Mouse (Mus musculus) midbrain, embryonic 13.5 days (tissue): ENCODE results near the gene Papln. TPM values are rescaled to one million over a fixed set of nuclear protein-coding genes. Genes with fewer than 3 reads are reported as not detected.

Experiments
- ATAC-seq: fragments of 200-750 bp; cut with Nextera tagmentation; 2 replicates; pipeline ENCODE4 v1.8.0; 2017; ENCODE audit warnings: mild to moderate bottlenecking, moderate TSS enrichment, moderate library complexity
- H3K27ac ChIP-seq: fragments of 300-500 bp; sonication (generic); 2 replicates; pipeline ENCODE4 v1.5.1; 2015; ENCODE audit warnings: inconsistent platforms, mild to moderate bottlenecking, moderate library complexity
- H3K27me3 ChIP-seq: fragments of 300-500 bp; sonication (generic); 2 replicates; pipeline ENCODE4 v1.6.1; 2015; ENCODE audit warnings: mild to moderate bottlenecking, inconsistent platforms
- H3K36me3 ChIP-seq: fragments of 300-500 bp; sonication (generic); 2 replicates; pipeline ENCODE4 v1.6.1; 2015; ENCODE audit warnings: mild to moderate bottlenecking, inconsistent platforms
- H3K4me1 ChIP-seq: fragments of 300-500 bp; sonication (generic); replicated peaks from 2 replicates; pipeline ENCODE4 v1.6.1; 2015; ENCODE audit warnings: inconsistent platforms
- H3K4me2 ChIP-seq: fragments of 300-500 bp; sonication (generic); replicated peaks from 2 replicates; pipeline ENCODE4 v1.6.1; 2015; ENCODE audit warnings: moderate library complexity, mild to moderate bottlenecking, inconsistent platforms
- H3K4me3 ChIP-seq: fragments of 300-500 bp; sonication (generic); replicated peaks from 2 replicates; pipeline ENCODE4 v1.5.1; 2015; ENCODE audit warnings: mild to moderate bottlenecking, inconsistent platforms
- H3K9ac ChIP-seq: fragments of 300-500 bp; sonication (generic); replicated peaks from 2 replicates; pipeline ENCODE4 v1.6.1; 2015; ENCODE audit warnings: mild to moderate bottlenecking, inconsistent platforms
- H3K9me3 ChIP-seq: fragments of 300-500 bp; sonication (generic); 2 replicates; pipeline ENCODE4 v1.6.1; 2016; ENCODE audit warnings: mild to moderate bottlenecking, inconsistent platforms
- WGBS: fragments of 180-500 bp; shearing (Covaris S2); methylation state at CpG from one replicate; pipeline ENCODE4 v1.1.7; 2015; 5-methylcytosine and 5-hydroxymethylcytosine counted together
- polyA plus RNA-seq: library from polyadenylated mRNA; unstranded; fragments of >200 nt; fragmentation: Nextera tagmentation; extraction: Ambion mirVana; gene quantifications from 2 replicates; pipeline ENCODE4 v1.2.1, GENCODE M21; 2015

Gene Papln
- polyA plus RNA-seq, 1 experiment from 2014 or later = 0.11 TPM

DNA sequence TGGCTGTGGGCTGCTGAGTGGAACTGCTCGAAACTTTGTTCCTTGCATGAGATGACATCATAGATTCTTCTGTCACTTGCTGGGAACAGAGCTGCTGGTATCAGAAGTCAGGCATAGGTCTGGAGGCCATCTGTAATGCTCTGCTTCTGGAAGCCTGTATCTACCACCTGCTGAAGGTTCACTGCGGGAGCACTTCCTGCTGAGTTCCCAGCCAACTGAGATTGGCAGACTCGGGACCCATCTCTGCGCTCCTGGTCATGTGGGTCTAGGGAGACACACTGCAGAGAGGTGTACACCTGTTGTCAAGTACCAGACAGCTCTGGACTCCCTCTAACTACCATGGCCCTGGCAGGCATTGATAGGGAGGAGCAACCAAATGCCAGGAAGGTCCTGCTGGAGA, 20.6 kb upstream of the Papln start:
- Histone ChIP-seq H3K4me2 (no peak overlapping the region), H3K4me1 (no peaks in the 10 kb centered on the region), H3K4me3 (no peak overlapping the region), H3K27me3 (no peaks in the 10 kb centered on the region), H3K27ac (no peak overlapping the region), H3K36me3 (0 out of 2 replicates have a peak, but pooled peaks cover 4% of the 10 kb centered on the region), H3K9me3 (no peaks in the 10 kb centered on the region), H3K9ac (no peak overlapping the region)
- no peak for ATAC-seq
- 87% methylated on average over 4 of the region's 4 CpGs for WGBS

DNA sequence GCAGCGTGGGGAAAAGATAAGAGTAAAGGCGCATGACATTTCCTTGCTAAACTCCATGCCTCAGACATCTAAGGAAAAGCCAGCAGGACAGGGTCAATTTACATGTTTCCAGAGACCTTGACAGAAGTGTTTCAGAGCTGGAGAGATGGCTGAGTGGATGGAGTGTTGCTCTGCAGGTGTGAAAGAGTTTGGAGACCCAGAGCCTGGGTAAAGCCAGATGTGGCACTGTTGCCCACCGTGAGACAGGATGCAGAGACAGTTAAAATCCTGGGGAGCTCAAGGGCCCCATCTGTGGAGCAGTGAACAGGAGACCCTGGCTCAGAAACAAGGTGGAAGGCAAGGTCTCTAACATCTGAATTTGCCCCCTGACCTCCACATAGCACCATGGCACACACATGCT, 19.7 kb upstream of the Papln start:
- Histone ChIP-seq H3K27ac (no peak overlapping the region), H3K9me3 (no peaks in the 10 kb centered on the region), H3K4me3 (no peak overlapping the region), H3K9ac (no peak overlapping the region), H3K4me1 (no peaks in the 10 kb centered on the region), H3K4me2 (no peak overlapping the region), H3K36me3 (no peaks in the 10 kb centered on the region), H3K27me3 (no peaks in the 10 kb centered on the region)
- no peak for ATAC-seq
- WGBS = 82% methylated on average over 3 of the region's 3 CpGs

DNA sequence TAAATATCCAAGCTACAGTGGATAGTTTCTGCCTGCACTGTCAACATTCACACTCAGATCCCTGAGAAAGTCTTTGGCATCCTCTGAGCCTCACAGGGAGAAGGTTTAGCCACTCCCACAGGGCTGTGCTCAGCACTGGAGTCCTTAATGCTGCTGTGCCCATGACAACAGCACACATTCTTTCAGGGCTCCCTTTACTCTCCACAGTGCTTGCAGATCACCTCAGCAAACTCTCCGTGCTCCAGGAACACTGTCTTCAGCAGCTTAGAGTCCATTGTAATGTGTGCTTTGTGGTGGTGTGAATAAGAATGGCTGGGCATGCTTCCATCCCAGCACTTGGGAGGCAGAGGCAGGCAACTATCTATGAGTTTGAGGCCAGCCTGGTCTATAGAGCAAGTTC, 14.2 kb upstream of the Papln start:
- H3K27ac ChIP-seq = no peak overlapping the region
- no peaks in the 10 kb centered on the region for H3K9me3 ChIP-seq
- H3K4me3 ChIP-seq = no peak overlapping the region
- 46% methylated on average over 1 of the region's 1 CpGs for WGBS
- no peak overlapping the region for H3K9ac ChIP-seq
- no peak overlapping the region for H3K4me2 ChIP-seq
- H3K36me3 ChIP-seq = no peaks in the 10 kb centered on the region
- no peaks in the 10 kb centered on the region for H3K27me3 ChIP-seq
- no peak for ATAC-seq
- no peaks in the 10 kb centered on the region for H3K4me1 ChIP-seq

DNA sequence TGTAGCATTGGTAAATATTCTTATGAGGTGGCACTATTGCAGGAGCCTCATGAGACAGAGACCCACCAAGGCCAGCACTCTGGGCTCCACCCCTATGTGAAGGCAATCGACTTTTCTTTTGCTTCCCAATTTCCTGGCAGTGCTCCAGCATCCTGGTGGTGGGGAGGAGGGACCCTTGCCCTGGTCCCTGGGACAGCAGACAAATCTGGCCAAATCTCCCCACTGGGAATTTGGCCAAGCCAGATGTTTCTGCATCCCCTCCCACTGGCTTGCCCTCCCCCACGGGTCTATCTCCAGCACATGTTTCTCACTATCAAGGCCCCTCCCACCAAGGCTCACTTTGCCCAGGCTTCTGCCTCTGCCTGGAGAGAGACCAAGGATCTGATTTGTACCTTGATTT, 10.9 kb upstream of the Papln start:
- no peak for ATAC-seq
- Histone ChIP-seq H3K27ac (no peak overlapping the region), H3K27me3 (no peaks in the 10 kb centered on the region), H3K36me3 (no peaks in the 10 kb centered on the region), H3K9ac (no peak overlapping the region), H3K4me3 (no peak overlapping the region), H3K9me3 (no peaks in the 10 kb centered on the region), H3K4me2 (no peak overlapping the region), H3K4me1 (no peaks in the 10 kb centered on the region)
- WGBS = 61% methylated on average over 2 of the region's 2 CpGs

DNA sequence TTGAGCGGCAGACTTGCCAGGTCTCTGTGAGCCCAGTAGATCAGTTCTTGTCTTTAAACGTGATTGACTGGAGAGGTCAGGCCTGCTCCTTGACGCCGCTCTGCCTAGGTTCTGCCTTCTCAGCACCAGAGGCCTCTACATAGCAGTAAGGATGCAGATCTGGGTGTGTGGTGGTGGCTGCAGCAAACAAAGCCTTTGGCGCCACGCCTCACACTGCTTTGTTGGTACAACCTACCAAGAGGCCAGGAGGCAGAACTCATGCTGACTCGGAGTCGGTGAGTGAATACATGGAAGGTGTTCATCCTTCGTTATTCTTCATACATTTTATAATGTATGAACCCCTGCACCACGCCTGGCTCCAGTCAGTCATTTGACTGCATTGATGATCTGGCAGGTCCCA, 4.7 kb upstream of the Papln start:
- Histone ChIP-seq H3K9ac (no peak overlapping the region), H3K4me1 (peaks cover 16% of the 10 kb centered on the region), H3K27ac (no peak overlapping the region), H3K4me3 (no peak overlapping the region), H3K9me3 (no peaks in the 10 kb centered on the region), H3K36me3 (no peaks in the 10 kb centered on the region), H3K4me2 (no peak overlapping the region), H3K27me3 (0 out of 2 replicates have a peak, but pooled peaks cover 2% of the 10 kb centered on the region)
- WGBS = 76% methylated on average over 10 of the region's 10 CpGs
- ATAC-seq = no peak

DNA sequence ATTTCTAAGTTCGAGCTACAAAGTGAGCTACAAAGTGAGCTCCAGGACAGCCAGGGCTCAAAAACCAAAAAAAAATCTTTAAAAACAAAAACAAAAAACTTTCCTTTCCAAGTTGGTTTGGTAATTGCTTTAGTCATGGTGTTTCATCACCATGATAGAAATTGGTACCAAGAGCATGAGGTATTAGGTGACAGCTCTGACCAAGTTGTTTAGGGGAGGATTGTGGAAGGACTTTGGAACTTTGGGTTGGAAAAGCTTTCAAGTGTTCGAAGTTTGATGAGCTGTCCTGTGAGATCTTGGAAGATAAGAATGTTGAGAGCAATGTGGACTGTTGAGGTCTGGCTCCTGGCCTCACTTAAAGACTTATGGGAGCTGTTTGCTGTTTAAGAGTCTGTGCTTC, 3.2 kb upstream of the Papln start:
- ATAC-seq = no peak
- Histone ChIP-seq H3K36me3 (no peaks in the 10 kb centered on the region), H3K9ac (no peak overlapping the region), H3K4me3 (no peak overlapping the region), H3K9me3 (no peaks in the 10 kb centered on the region), H3K27me3 (peaks cover 11% of the 10 kb centered on the region; the same call in 1 of the 2 replicates), H3K4me1 (peaks cover 22% of the 10 kb centered on the region), H3K27ac (no peak overlapping the region), H3K4me2 (no peak overlapping the region)
- 93% methylated on average over 2 of the region's 2 CpGs for WGBS

DNA sequence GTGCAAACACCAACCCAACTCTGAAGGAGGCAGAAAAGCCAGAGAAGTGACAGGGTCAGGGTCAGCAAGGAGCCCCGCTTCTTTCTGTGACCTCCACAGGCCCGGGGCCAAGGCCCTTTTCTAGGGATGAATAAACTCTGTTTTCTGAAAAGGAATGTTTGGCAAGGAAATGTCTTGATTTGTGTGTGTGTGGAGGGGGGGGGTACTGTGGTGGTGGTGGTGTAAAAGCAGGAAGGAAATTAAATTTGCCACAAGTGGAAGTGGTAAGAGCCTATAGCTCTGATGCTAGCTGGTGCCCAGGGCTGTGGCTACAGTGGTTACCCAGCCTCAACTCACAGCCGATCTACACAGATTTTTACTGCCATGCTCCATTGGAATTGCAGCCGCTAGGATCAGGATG, 728 bp upstream of the Papln start:
- Histone ChIP-seq H3K9me3 (no peaks in the 10 kb centered on the region), H3K27ac (no peak overlapping the region), H3K4me2 (no peak overlapping the region), H3K4me1 (peaks cover 22% of the 10 kb centered on the region), H3K27me3 (peaks cover 11% of the 10 kb centered on the region; the same call in 1 of the 2 replicates), H3K36me3 (no peaks in the 10 kb centered on the region), H3K4me3 (no peak overlapping the region), H3K9ac (no peak overlapping the region)
- no peak for ATAC-seq
- WGBS = 36% methylated on average over 4 of the region's 4 CpGs

DNA sequence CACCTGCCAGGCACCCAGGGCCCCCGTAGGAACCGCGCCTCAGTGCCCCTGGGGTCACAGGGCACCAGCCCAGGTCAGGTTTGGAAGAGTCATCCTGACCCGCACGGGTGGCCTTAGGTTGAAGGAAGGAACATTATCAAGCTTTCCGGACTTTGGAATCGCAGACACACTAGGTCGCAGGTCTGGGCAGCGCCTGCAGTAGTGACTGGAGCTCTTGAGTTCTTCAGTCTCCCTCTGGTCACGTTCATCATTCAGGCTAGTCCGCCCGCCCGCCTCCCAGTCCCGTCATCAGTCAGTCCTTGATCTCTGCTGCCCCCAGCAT, 571 bp downstream of the Papln start:
- peak; percentile 28; the same call in 1 of the 2 replicates for ATAC-seq
- 12% methylated on average over 14 of the region's 14 CpGs for WGBS

DNA sequence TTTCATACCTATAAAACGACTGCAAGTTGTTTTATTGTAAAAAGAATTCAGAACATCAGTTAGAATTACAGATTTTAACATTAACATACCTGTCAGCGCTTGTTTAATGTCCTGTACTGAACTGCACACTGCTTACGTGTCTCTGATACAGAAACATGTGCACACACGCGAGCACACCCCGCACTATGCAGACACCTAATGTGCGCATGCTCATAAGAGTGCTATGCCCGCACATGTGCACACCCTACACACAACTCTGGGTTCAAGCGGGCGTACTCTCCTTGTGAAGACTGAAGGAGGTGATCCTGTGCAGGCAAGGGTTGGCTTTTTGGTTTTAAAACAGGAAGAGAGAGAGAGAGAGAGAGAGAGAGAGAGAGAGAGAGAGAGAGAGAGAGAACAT, 1.1 kb downstream of the Papln start:
- Histone ChIP-seq H3K9me3 (no peaks in the 10 kb centered on the region), H3K27ac (no peak overlapping the region), H3K4me1 (peaks cover 17% of the 10 kb centered on the region), H3K4me2 (no peak overlapping the region; the same call in 1 of the 2 replicates), H3K4me3 (no peak overlapping the region), H3K27me3 (peaks cover 11% of the 10 kb centered on the region; the same call in 1 of the 2 replicates), H3K9ac (no peak overlapping the region), H3K36me3 (no peaks in the 10 kb centered on the region)
- WGBS = 84% methylated on average over 10 of the region's 10 CpGs
- no peak for ATAC-seq

More for the DNA sequence above, 571 bp downstream of the Papln start:
- peaks cover 17% of the 10 kb centered on the region for H3K4me1 ChIP-seq
- peak overlapping the region; percentile 59 for H3K4me2 ChIP-seq
- no peaks in the 10 kb centered on the region for H3K36me3 ChIP-seq
- H3K9ac ChIP-seq = peak overlapping the region; percentile 44; the same call in 1 of the 2 replicates
- peak overlapping the region; percentile 24 for H3K4me3 ChIP-seq
- peaks cover 11% of the 10 kb centered on the region; the same call in 1 of the 2 replicates for H3K27me3 ChIP-seq
- H3K9me3 ChIP-seq = no peaks in the 10 kb centered on the region
- no peak overlapping the region for H3K27ac ChIP-seq

DNA sequence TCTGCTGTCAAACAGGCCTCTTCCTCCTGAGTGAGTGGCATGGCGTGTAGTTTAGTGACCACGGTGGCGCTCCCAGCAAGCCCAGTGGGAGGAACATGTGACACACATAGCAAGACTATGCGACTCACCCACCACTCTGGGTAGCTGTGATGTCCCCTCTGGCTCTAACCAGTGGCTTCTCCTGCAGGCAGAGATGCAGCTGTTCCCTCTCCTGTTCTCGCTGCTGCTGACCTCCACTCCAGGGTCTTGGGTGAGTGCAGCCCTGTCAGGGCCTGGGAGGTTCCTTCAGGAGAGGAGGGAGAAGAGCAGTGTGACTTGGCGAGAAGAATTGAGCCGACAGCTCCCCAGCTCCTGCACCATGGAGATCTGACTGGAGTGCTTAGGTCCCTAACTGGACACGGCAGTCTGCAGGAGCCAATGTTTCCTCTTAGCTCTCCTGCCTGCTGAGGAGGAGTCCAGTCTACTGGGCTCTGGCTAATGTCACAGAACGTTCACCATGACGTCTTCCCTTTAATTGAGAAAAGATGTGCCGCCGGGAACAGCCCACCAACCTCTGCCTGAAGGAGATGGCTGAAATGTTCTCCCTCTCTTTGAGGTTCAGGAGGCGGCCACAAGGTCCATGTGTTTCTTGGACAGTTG, 2.6 kb downstream of the Papln start:
- H3K4me2 ChIP-seq = no peak overlapping the region
- H3K27ac ChIP-seq = no peak overlapping the region
- ATAC-seq = no peak
- H3K9me3 ChIP-seq = no peaks in the 10 kb centered on the region
- WGBS = 81% methylated on average over 13 of the region's 13 CpGs
- no peak overlapping the region for H3K4me3 ChIP-seq
- H3K27me3 ChIP-seq = peaks cover 16% of the 10 kb centered on the region; the same call in 1 of the 2 replicates
- H3K9ac ChIP-seq = no peak overlapping the region
- H3K4me1 ChIP-seq = peaks cover 28% of the 10 kb centered on the region
- no peaks in the 10 kb centered on the region for H3K36me3 ChIP-seq

DNA sequence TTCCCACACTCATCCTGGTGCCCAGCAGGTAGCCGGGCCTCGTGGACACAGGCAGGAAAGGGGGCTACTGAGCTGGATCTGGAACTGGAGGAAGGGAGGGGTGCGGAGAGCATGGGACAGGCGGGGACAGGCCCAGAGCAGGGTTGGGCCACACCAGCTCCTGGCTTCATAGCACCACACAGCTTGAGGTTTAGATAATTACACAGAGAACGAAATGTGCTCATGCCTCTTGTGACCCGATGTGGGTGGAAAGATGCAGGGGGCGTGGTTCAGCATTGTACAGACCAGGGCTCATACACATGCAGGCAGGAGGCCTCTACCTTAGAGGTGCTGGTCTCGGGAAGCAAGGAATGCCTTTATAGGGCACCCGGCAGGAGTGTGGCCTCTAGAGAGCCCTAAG, 4.4 kb downstream of the Papln start:
- peaks cover 16% of the 10 kb centered on the region; the same call in 1 of the 2 replicates for H3K27me3 ChIP-seq
- H3K36me3 ChIP-seq = no peaks in the 10 kb centered on the region
- H3K9me3 ChIP-seq = no peaks in the 10 kb centered on the region
- no peak overlapping the region for H3K4me2 ChIP-seq
- peaks cover 25% of the 10 kb centered on the region for H3K4me1 ChIP-seq
- 73% methylated on average over 9 of the region's 9 CpGs for WGBS
- H3K4me3 ChIP-seq = no peak overlapping the region
- no peak overlapping the region for H3K27ac ChIP-seq
- H3K9ac ChIP-seq = no peak overlapping the region
- ATAC-seq = no peak

DNA sequence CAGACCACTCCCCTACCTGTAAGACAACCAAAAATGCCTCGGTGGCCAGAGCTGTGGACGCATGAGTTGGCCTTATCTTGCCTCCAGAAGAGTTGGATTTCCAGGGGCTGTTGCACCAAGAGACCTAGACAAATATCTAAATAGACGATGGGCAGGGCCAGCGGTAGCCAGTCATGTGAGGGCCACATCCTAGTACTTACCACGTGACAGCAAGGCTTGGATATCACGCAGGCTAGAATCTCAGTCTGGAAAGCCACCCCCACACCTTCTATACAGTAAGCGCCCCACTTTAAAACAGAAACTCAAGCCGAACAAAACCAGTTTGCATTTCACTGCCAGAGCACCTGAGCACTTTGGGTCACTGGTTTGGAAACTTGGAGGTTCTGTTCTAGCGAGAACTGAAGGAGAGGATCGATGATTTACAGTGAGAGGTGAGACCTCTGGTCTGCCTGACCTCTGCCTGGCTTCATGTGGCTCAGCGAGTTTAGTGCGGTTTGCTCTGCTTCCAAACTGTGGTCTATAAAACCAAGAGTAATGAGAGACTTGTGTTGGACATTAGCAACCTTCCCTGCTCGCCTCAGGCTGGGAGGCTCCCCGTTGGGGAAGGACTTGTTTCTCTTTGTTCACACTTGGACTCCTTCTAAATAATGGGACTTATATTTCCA, 4.9 kb downstream of the Papln start:
- Histone ChIP-seq H3K27ac (no peak overlapping the region), H3K27me3 (peaks cover 16% of the 10 kb centered on the region; the same call in 1 of the 2 replicates), H3K9me3 (no peaks in the 10 kb centered on the region), H3K4me1 (peaks cover 20% of the 10 kb centered on the region), H3K4me3 (no peak overlapping the region), H3K9ac (no peak overlapping the region), H3K4me2 (no peak overlapping the region), H3K36me3 (no peaks in the 10 kb centered on the region)
- ATAC-seq = no peak
- 88% methylated on average over 14 of the region's 14 CpGs for WGBS
